Mouse (Mus musculus) ovary, adult 2 months (tissue): ENCODE data around the gene Asphd1. TPM values are rescaled to one million over a fixed set of nuclear protein-coding genes. Genes with fewer than 3 reads are reported as not detected.

ENCODE experiments used
- polyA plus RNA-seq: library from polyadenylated mRNA; depleted of rRNA; stranded (reverse); fragments of >200 nt; gene quantifications from 2 replicates; pipeline ENCODE4 v1.2.3, GENCODE M21; 2012; rRNA removed

Gene Asphd1
- 0.18 and 0.73 TPM in 2 replicates for polyA plus RNA-seq

GRCm38 (mm10) chr7:126949403-126949792 is at the start of gene Asphd1:
Asphd1 (minus strand) TSS chr7:126949582.

GRCm38 (mm10) chr7:126975950-126976866 is 26.8 kb upstream of the Asphd1 start, which contains the start of gene Cdiptos:
Cdiptos (minus strand) TSS chr7:126976098.

GRCm38 (mm10) chr7:126975893-126975949 is 26.3 kb upstream of the Asphd1 start, which contains the start of gene Cdipt:
Cdipt (plus strand) TSS chr7:126975914.

DNA sequence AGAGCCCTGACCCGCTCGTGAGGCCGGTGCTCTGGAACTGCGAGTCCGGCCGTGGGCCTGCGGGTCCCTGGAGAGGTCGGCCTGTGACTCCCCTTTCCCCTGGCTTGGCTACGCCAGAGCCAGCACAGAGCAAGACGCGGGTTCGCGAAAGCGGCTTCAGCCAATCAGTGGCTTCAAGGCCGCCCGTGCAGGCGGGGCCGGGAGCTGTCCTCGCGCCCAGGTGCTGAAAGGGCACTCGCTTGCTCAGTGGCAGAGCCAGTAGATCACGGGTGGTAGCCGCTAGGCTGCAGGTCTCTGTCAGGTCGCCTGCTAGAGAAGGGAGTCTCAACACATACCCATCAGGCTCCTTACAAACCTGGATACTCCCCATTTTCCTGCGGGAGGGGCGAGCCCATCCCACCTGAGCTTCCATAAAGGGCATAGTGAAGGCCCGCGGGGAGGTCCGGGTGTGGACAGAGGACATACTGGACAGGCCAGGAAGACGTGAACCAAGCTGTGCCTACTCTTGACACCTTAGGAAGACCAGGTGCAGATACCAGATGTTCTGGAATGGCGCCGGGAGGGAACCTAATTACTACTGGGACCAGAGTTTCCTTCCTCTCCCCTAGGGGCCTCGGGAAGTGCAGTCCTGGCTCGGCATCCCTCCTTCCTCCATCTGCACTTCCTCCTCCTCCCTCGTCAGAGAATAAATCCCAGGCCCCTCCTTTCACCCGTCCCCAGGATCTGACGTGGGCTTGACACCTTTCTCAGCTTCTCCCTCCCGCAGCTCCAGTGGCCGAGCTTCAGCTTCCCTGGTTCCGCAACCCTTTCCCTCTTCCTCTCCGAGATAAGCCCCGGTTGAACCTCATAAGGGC is 638 bp upstream of the Asphd1 start, which contains the start of gene Sez6l2:
Gene Sez6l2 (plus strand): TSS at position 771 of the 854 bp plus-strand sequence.

GRCm38 (mm10) chr7:126928384-126929037 is 20.9 kb downstream of the Asphd1 start, which contains the start of gene Kctd13:
Kctd13 (plus strand) TSS chr7:126928879.

GRCm38 (mm10) chr7:126922624-126923060 is 26.7 kb downstream of the Asphd1 start, which contains the start of gene Tmem219:
Tmem219 (minus strand) TSS chr7:126922917.

Other genes starting within 250 kb of the Asphd1 start
- 68.2 and 90.8 TPM in 2 replicates for gene Coro1a, start 241.8 kb downstream of the Asphd1 start, polyA plus RNA-seq
- gene Mapk3, start 190.0 kb downstream of the Asphd1 start, polyA plus RNA-seq = 270 and 291 TPM in 2 replicates
- 16.7 and 25.4 TPM in 2 replicates for gene Gdpd3, start 183.2 kb downstream of the Asphd1 start, polyA plus RNA-seq
- 456 and 506 TPM in 2 replicates for gene Ypel3, start 172.6 kb downstream of the Asphd1 start, polyA plus RNA-seq
- gene Tbx6, start 168.1 kb downstream of the Asphd1 start, polyA plus RNA-seq = 3.5 and 5.3 TPM in 2 replicates
- 245 and 279 TPM in 2 replicates for gene Ppp4c, start 157.1 kb downstream of the Asphd1 start, polyA plus RNA-seq
- 8.3 and 9.0 TPM in 2 replicates for gene Fam57b, start 151.9 kb downstream of the Asphd1 start, polyA plus RNA-seq
- gene 4930451I11Rik, start 117.9 kb downstream of the Asphd1 start, polyA plus RNA-seq = not detected in 2 replicates
- gene Doc2a, start 102.2 kb downstream of the Asphd1 start, polyA plus RNA-seq = 0.12 and 0.45 TPM in 2 replicates
- gene Hirip3, start 87.6 kb downstream of the Asphd1 start, polyA plus RNA-seq = 11.2 and 13.2 TPM in 2 replicates
- 82.1 and 86.8 TPM in 2 replicates for gene Ino80e, start 87.2 kb downstream of the Asphd1 start, polyA plus RNA-seq
- gene Taok2, start 64.9 kb downstream of the Asphd1 start, polyA plus RNA-seq = 167 and 168 TPM in 2 replicates
- 86.4 and 116 TPM in 2 replicates for gene Tmem219, start 26.7 kb downstream of the Asphd1 start, polyA plus RNA-seq
- 44.3 and 45.2 TPM in 2 replicates for gene Kctd13, start 20.7 kb downstream of the Asphd1 start, polyA plus RNA-seq
- gene Sez6l2, start 981 bp upstream of the Asphd1 start, polyA plus RNA-seq = 12.3 and 14.6 TPM in 2 replicates
- 307 and 318 TPM in 2 replicates for gene Cdipt, start 26.3 kb upstream of the Asphd1 start, polyA plus RNA-seq
- gene Cdiptos, start 26.5 kb upstream of the Asphd1 start, polyA plus RNA-seq = 2.1 and 2.2 TPM in 2 replicates
- 82.1 and 99.8 TPM in 2 replicates for gene Mvp, start 65.0 kb upstream of the Asphd1 start, polyA plus RNA-seq
- gene Pagr1b, start 66.9 kb upstream of the Asphd1 start, polyA plus RNA-seq = 2.2 and 4.7 TPM in 2 replicates
- 1.3 and 3.5 TPM in 2 replicates for gene Pagr1a, start 67.8 kb upstream of the Asphd1 start, polyA plus RNA-seq
- gene Gm42742, start 71.5 kb upstream of the Asphd1 start, polyA plus RNA-seq = 60.7 and 61.9 TPM in 2 replicates
- 20.6 and 34.9 TPM in 2 replicates for gene Prrt2, start 71.6 kb upstream of the Asphd1 start, polyA plus RNA-seq
- gene Maz, start 77.5 kb upstream of the Asphd1 start, polyA plus RNA-seq = 393 and 433 TPM in 2 replicates
- 6.5 and 11.3 TPM in 2 replicates for gene Kif22, start 92.9 kb upstream of the Asphd1 start, polyA plus RNA-seq
- 4.6 and 8.5 TPM in 2 replicates for gene Zg16, start 137.7 kb upstream of the Asphd1 start, polyA plus RNA-seq
- 31.3 and 37.2 TPM in 2 replicates for gene AI467606, start 141.8 kb upstream of the Asphd1 start, polyA plus RNA-seq
- 2.5 and 3.0 TPM in 2 replicates for gene Qprt, start 172.6 kb upstream of the Asphd1 start, polyA plus RNA-seq
- gene Spn, start 188.2 kb upstream of the Asphd1 start, polyA plus RNA-seq = 2.0 and 2.2 TPM in 2 replicates
- gene Cd2bp2, start 246.5 kb upstream of the Asphd1 start, polyA plus RNA-seq = 22.5 and 27.3 TPM in 2 replicates